Mouse (Mus musculus): ENCODE data around the gene Dop1a. TPM values are rescaled to one million over a fixed set of nuclear protein-coding genes. Genes with fewer than 3 reads are reported as not detected.

Gene Dop1a
- polyA plus RNA-seq, 1 experiment from 2014 or later: 9.9 TPM

- H3K27ac ChIP-seq: no peak overlapping the region
- no peak for DNase-seq (ENCODE audit: low spot score)
- no peaks in the 10 kb centered on the region for H3K9me3 ChIP-seq
- H3K4me1 ChIP-seq (replicated peaks): no peaks in the 10 kb centered on the region
- no peaks in the 10 kb centered on the region for H3K27me3 ChIP-seq (ENCODE audit: insufficient read depth, poor library complexity, severe bottlenecking)
- H3K4me3 ChIP-seq: no peak overlapping the region
- peaks cover 26% of the 10 kb centered on the region for H3K36me3 ChIP-seq
These were observed 55.4 kb downstream of the Dop1a start for GRCm38 (mm10) chr9:86522335-86522734.

- Histone ChIP-seq H3K27ac (no peak overlapping the region), H3K4me1 (replicated peaks) (no peaks in the 10 kb centered on the region), H3K36me3 (peaks cover 16% of the 10 kb centered on the region), H3K27me3 (ENCODE audit: insufficient read depth, poor library complexity, severe bottlenecking) (no peaks in the 10 kb centered on the region), H3K9me3 (no peaks in the 10 kb centered on the region), H3K4me3 (no peak overlapping the region)
- 60% methylated on average over 2 of the region's 2 CpGs for WGBS
- DNase-seq (ENCODE audit: low spot score): no peak
These were observed 58.6 kb downstream of the Dop1a start for GRCm38 (mm10) chr9:86525600-86525999.

- no peak for DNase-seq (ENCODE audit: low spot score)
- 89% methylated on average over 5 of the region's 5 CpGs for WGBS
- no peaks in the 10 kb centered on the region for H3K27me3 ChIP-seq (ENCODE audit: insufficient read depth, poor library complexity, severe bottlenecking)
- peaks cover 13% of the 10 kb centered on the region for H3K36me3 ChIP-seq
- H3K27ac ChIP-seq: no peak overlapping the region
- no peak overlapping the region for H3K4me3 ChIP-seq
- no peaks in the 10 kb centered on the region for H3K9me3 ChIP-seq
- H3K4me1 ChIP-seq (replicated peaks): no peaks in the 10 kb centered on the region
These were observed 67.1 kb downstream of the Dop1a start for GRCm38 (mm10) chr9:86534071-86534470.

DNA sequence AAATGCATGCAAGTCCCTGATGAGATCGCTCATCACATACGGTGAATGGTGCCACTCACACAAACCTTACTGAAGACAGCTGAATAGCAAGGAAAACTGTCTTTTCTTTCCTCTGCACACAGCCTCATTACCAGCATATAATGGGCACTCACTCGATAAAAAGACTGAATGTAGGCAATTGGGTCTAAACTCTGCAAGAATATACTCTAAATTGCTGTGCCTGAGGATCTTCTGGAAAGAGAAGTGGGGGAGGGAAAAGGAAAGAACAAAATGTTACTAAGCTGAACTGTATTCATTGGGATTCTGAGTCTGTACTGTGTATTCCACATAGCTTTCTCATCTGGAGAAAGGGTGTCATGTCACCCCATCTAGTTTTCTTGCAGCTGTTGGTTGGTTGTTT, 76.5 kb downstream of the Dop1a start:
- H3K9me3 ChIP-seq: no peaks in the 10 kb centered on the region
- DNase-seq (ENCODE audit: low spot score): no peak
- no peak overlapping the region for H3K27ac ChIP-seq
- WGBS: 91% methylated on average over 3 of the region's 3 CpGs
- no peak overlapping the region for H3K4me3 ChIP-seq
- H3K27me3 ChIP-seq (ENCODE audit: insufficient read depth, poor library complexity, severe bottlenecking): no peaks in the 10 kb centered on the region
- no peaks in the 10 kb centered on the region for H3K4me1 ChIP-seq (replicated peaks)
- H3K36me3 ChIP-seq: peaks cover 55% of the 10 kb centered on the region

DNA sequence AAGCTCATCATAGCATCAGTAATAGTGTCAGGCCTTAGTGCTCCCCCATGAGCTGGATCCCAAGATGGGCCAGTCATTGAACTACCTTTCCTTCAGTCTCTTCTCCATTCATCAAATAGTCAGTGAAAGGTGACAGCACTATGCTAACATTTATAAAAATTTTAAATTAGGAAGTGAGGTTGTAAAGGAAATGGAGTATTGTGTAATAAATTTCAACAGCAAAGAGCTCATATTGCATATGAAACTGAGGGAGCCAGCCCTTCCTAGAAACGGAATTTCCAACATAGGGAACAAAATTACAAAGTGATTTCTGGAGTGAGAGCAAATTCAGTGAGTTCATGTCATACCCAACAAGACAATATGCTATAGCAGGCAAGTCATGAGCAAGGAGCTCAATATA, 77.6 kb downstream of the Dop1a start:
- Histone ChIP-seq H3K27ac (no peak overlapping the region), H3K4me1 (replicated peaks) (no peaks in the 10 kb centered on the region), H3K4me3 (no peak overlapping the region), H3K9me3 (no peaks in the 10 kb centered on the region), H3K27me3 (ENCODE audit: insufficient read depth, poor library complexity, severe bottlenecking) (no peaks in the 10 kb centered on the region), H3K36me3 (peaks cover 66% of the 10 kb centered on the region)
- DNase-seq (ENCODE audit: low spot score): no peak
- WGBS: 74% methylated on average over 1 of the region's 1 CpGs

GRCm38 (mm10) chr9:86549637-86550162, 82.7 kb downstream of the Dop1a start:
- H3K27ac ChIP-seq: no peak overlapping the region
- H3K27me3 ChIP-seq (ENCODE audit: insufficient read depth, poor library complexity, severe bottlenecking): no peaks in the 10 kb centered on the region
- no peak for DNase-seq (ENCODE audit: low spot score)
- H3K9me3 ChIP-seq: no peaks in the 10 kb centered on the region
- H3K4me3 ChIP-seq: no peak overlapping the region
- no peaks in the 10 kb centered on the region for H3K4me1 ChIP-seq (replicated peaks)
- peaks cover 67% of the 10 kb centered on the region for H3K36me3 ChIP-seq
- 89% methylated on average over 5 of the region's 5 CpGs for WGBS

DNA sequence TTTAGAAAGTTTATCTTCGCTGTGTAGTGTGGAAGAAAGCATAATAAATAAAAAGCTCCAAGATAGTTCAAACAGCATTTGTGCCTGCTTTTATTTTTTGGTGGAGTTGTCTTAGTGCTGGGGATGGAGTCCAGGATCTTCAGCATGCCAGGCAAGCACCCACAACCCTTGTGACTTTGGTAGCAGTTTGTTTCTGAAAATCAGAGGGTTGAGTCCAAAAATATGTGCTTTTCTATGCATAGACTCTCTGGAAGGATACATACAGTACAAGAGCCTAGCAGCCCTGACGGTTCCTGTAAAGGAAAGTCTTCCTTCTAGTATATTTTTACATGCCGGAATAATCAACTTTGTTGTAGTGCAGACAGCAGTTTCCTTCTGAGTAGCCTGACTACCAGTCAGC, 83.8 kb downstream of the Dop1a start:
- peaks cover 72% of the 10 kb centered on the region for H3K36me3 ChIP-seq
- no peak overlapping the region for H3K4me3 ChIP-seq
- no peak overlapping the region for H3K27ac ChIP-seq
- no peaks in the 10 kb centered on the region for H3K9me3 ChIP-seq
- DNase-seq (ENCODE audit: low spot score): no peak
- H3K4me1 ChIP-seq (replicated peaks): no peaks in the 10 kb centered on the region
- H3K27me3 ChIP-seq (ENCODE audit: insufficient read depth, poor library complexity, severe bottlenecking): no peaks in the 10 kb centered on the region
- 91% methylated on average over 3 of the region's 3 CpGs for WGBS

- H3K27ac ChIP-seq: no peak overlapping the region
- no peak for DNase-seq (ENCODE audit: low spot score)
- no peaks in the 10 kb centered on the region for H3K4me1 ChIP-seq (replicated peaks)
- H3K9me3 ChIP-seq: no peaks in the 10 kb centered on the region
- H3K27me3 ChIP-seq (ENCODE audit: insufficient read depth, poor library complexity, severe bottlenecking): no peaks in the 10 kb centered on the region
- H3K4me3 ChIP-seq: no peak overlapping the region
- H3K36me3 ChIP-seq: peaks cover 92% of the 10 kb centered on the region
- WGBS: 95% methylated on average over 9 of the region's 9 CpGs
These were observed 86.9 kb downstream of the Dop1a start for GRCm38 (mm10) chr9:86553886-86554285.

- H3K4me1 ChIP-seq (replicated peaks): no peaks in the 10 kb centered on the region
- peaks cover 92% of the 10 kb centered on the region for H3K36me3 ChIP-seq
- H3K4me3 ChIP-seq: no peak overlapping the region
- no peaks in the 10 kb centered on the region for H3K9me3 ChIP-seq
- 92% methylated on average over 4 of the region's 4 CpGs for WGBS
- no peak overlapping the region for H3K27ac ChIP-seq
- DNase-seq (ENCODE audit: low spot score): no peak
- H3K27me3 ChIP-seq (ENCODE audit: insufficient read depth, poor library complexity, severe bottlenecking): no peaks in the 10 kb centered on the region
These were observed 87.7 kb downstream of the Dop1a start for GRCm38 (mm10) chr9:86554641-86555040.

DNA sequence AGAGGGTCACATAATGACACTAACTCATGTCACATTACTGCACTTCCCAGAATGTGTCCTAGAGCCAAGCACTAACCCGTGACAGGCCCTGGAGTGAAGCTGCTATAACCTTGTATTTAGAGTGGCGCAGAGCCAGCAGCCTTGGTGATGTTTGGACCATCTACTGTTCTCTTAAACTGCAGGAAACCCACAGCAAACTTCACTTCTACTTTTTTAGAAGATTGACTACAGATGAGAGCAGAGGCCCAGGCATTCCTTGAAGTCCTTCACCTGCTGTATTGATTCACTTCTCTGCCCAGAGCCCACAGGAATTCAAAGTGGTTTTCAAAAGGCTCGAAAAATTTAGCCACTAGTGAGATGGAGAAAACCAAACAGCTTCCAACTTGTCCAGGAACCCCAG, 93.6 kb downstream of the Dop1a start:
- DNase-seq (ENCODE audit: low spot score): no peak
- Histone ChIP-seq H3K9me3 (no peaks in the 10 kb centered on the region), H3K27me3 (ENCODE audit: insufficient read depth, poor library complexity, severe bottlenecking) (no peaks in the 10 kb centered on the region), H3K36me3 (peaks cover 98% of the 10 kb centered on the region), H3K4me3 (no peak overlapping the region), H3K4me1 (replicated peaks) (no peaks in the 10 kb centered on the region), H3K27ac (no peak overlapping the region)
- WGBS: 91% methylated on average over 3 of the region's 3 CpGs

DNA sequence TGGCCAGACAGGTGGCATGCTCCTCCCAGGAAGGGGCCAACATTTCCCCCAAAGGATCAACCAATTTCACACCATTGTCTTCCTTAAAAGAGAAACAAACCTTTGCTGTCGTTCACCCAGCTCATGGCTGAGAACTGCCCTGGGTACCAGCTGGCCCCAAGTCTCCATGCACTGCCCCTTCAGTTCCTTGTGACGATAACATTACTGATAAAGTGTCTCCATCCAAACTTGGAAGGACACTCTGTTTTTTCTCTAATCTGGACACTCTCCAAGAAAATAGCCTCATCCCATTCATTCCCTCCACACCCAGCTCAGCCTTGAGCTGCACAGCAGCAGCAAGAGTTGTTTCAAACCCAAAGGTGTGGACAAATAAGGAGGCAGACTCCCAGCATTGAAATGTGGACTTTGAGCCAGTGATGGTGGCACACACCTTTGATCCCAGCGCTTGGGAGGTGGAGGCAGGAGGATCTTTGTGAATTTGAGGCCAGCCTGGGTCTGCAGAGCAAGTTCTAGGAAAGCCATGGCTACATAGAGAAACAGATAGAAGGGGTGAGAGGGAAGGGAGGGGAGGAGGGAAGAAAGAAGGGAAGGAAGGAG, 102.5 kb downstream of the Dop1a start:
- WGBS: 84% methylated on average over 3 of the region's 3 CpGs
- H3K4me3 ChIP-seq: no peak overlapping the region
- peaks cover 20% of the 10 kb centered on the region for H3K4me1 ChIP-seq (replicated peaks)
- H3K27me3 ChIP-seq (ENCODE audit: insufficient read depth, poor library complexity, severe bottlenecking): no peaks in the 10 kb centered on the region
- peaks cover 52% of the 10 kb centered on the region for H3K36me3 ChIP-seq
- H3K27ac ChIP-seq: no peak overlapping the region
- no peaks in the 10 kb centered on the region for H3K9me3 ChIP-seq
- no peak for DNase-seq (ENCODE audit: low spot score)

- Histone ChIP-seq H3K4me1 (replicated peaks) (peaks cover 20% of the 10 kb centered on the region), H3K36me3 (peaks cover 43% of the 10 kb centered on the region), H3K27me3 (ENCODE audit: insufficient read depth, poor library complexity, severe bottlenecking) (no peaks in the 10 kb centered on the region), H3K27ac (no peak overlapping the region), H3K9me3 (no peaks in the 10 kb centered on the region), H3K4me3 (peak overlapping the region; percentile 81)
- 85% methylated on average over 10 of the region's 10 CpGs for WGBS
- DNase-seq (ENCODE audit: low spot score): no peak
These were observed 103.4 kb downstream of the Dop1a start for GRCm38 (mm10) chr9:86570261-86570890.

GRCm38 (mm10) chr9:86570946-86571345, 104.0 kb downstream of the Dop1a start:
- Histone ChIP-seq H3K4me3 (peak overlapping the region; percentile 81), H3K27me3 (ENCODE audit: insufficient read depth, poor library complexity, severe bottlenecking) (no peaks in the 10 kb centered on the region), H3K27ac (no peak overlapping the region), H3K36me3 (peaks cover 37% of the 10 kb centered on the region), H3K9me3 (no peaks in the 10 kb centered on the region), H3K4me1 (replicated peaks) (peaks cover 20% of the 10 kb centered on the region)
- WGBS: 17% methylated on average over 8 of the region's 8 CpGs
- DNase-seq (ENCODE audit: low spot score): peak; percentile 5

Data from hindbrain, embryonic 10.5 days (tissue).